Mouse (Mus musculus): ENCODE data around the gene Prdx2.

Prdx2 gene

GRCm38 (mm10) chr8:84997649-84998295 lies 28.4 kb downstream of the Prdx2 start:
- peak; percentile 88 to 89 for DNase-seq (ENCODE audit: low spot score in 2 of 2)

- DNase-seq (ENCODE audit: low spot score in 2 of 2), result no peak
Measured at GRCm38 (mm10) chr8:85007686-85008085, 38.3 kb downstream of the Prdx2 start.

GRCm38 (mm10) chr8:85011242-85011641 lies 41.9 kb downstream of the Prdx2 start:
- no peak for DNase-seq (ENCODE audit: low spot score in 2 of 2)

- DNase-seq (ENCODE audit: low spot score in 2 of 2), result peak; percentile 70 to 71
Measured at GRCm38 (mm10) chr8:85013230-85013840, 43.9 kb downstream of the Prdx2 start.

- no peak for DNase-seq (ENCODE audit: low spot score in 2 of 2)
Measured at GRCm38 (mm10) chr8:85014431-85014830, 45.0 kb downstream of the Prdx2 start, which contains the start of gene Best2. Gene Best2, minus strand, starts transcription at chr8:85014531.

GRCm38 (mm10) chr8:85016724-85017123 lies 47.3 kb downstream of the Prdx2 start:
- DNase-seq (ENCODE audit: low spot score in 2 of 2), result no peak

- no peak for DNase-seq (ENCODE audit: low spot score in 2 of 2)
Measured at GRCm38 (mm10) chr8:85017209-85017608, 47.8 kb downstream of the Prdx2 start.

GRCm38 (mm10) chr8:85021514-85022055 lies 52.2 kb downstream of the Prdx2 start:
- DNase-seq (ENCODE audit: low spot score in 2 of 2), result no peak

- DNase-seq (ENCODE audit: low spot score in 2 of 2), result no peak
Measured at GRCm38 (mm10) chr8:85023846-85024245, 54.5 kb downstream of the Prdx2 start.

Data from spleen, postnatal 36 days (tissue).